Mouse (Mus musculus) small intestine, adult 2 months (tissue): ENCODE measurements around the gene Eef1akmt1. TPM values are rescaled to one million over a fixed set of nuclear protein-coding genes. Genes with fewer than 3 reads are reported as not detected.

Source experiments
- H3K27ac ChIP-seq: fragments of 200-500 bp; 2 replicates; pipeline ENCODE4 v1.5.1; 2012; ENCODE audit warnings: low read depth, low read length, control low read depth, inconsistent platforms; ENCODE audit not compliant: insufficient read depth
- H3K27me3 ChIP-seq: fragments of 200-500 bp; 2 replicates; pipeline ENCODE4 v1.6.1; 2012; ENCODE audit warnings: mild to moderate bottlenecking, moderate library complexity, low read length, inconsistent platforms; ENCODE audit not compliant: control insufficient read depth, insufficient read depth
- H3K36me3 ChIP-seq: fragments of 200-500 bp; 2 replicates; pipeline ENCODE4 v1.6.1; 2012; ENCODE audit warnings: mild to moderate bottlenecking, low read length, control low read depth, inconsistent platforms; ENCODE audit not compliant: control insufficient read depth, insufficient read depth
- H3K4me1 ChIP-seq: fragments of 200-500 bp; 2 replicates; pipeline ENCODE4 v1.6.1; 2012; ENCODE audit warnings: low read length, inconsistent platforms, mixed read lengths; ENCODE audit not compliant: control insufficient read depth, insufficient read depth, insufficient read length
- H3K4me3 ChIP-seq: fragments of 200-500 bp; 2 replicates; pipeline ENCODE4 v1.5.1; 2012; ENCODE audit warnings: low read depth, mild to moderate bottlenecking, control low read depth, inconsistent platforms, low read length, moderate library complexity
- CTCF ChIP-seq: fragments of 200-500 bp; IDR thresholded peaks from 2 replicates; pipeline ENCODE4 v1.5.1; 2012; ENCODE audit warnings: low read depth, mild to moderate bottlenecking, control low read depth, inconsistent platforms, low read length, moderate library complexity, mixed read lengths; ENCODE audit not compliant: insufficient replicate concordance, insufficient read length; ENCODE audit errors: extremely low read depth
- POLR2A ChIP-seq: fragments of 200-500 bp; IDR thresholded peaks from 2 replicates; pipeline ENCODE4 v1.6.1; 2012; ENCODE audit warnings: low read depth, mild to moderate bottlenecking, control low read depth, inconsistent platforms, low read length, moderate library complexity
- WGBS: fragments of 180-500 bp; shearing (Covaris S2); methylation state at CpG from one replicate; pipeline ENCODE4 v1.1.7; 2018; 5-methylcytosine and 5-hydroxymethylcytosine counted together
- polyA plus RNA-seq: library from polyadenylated mRNA; depleted of rRNA; stranded (reverse); fragments of >200 nt; gene quantifications from 2 replicates; pipeline ENCODE4 v1.2.3, GENCODE M21; 2012; rRNA removed

Eef1akmt1 gene
- 3.0 and 3.8 TPM in 2 replicates for polyA plus RNA-seq

GRCm38 (mm10) chr14:57571155-57572133, at the start of gene Eef1akmt1:
TSS of gene Eef1akmt1 (minus strand) at chr14:57571612.
- TF ChIP-seq CTCF (no peak), POLR2A (peak; percentile 68)
- H3K4me1 ChIP-seq, result peaks cover 2% of the 10 kb centered on the region; the same call in 1 of the 2 replicates
- H3K36me3 ChIP-seq, result no peaks in the 10 kb centered on the region
- no peaks in the 10 kb centered on the region for H3K27me3 ChIP-seq
- H3K27ac ChIP-seq, result peak within 1 kb of the TSS; percentile 67
- WGBS, result 2% methylated on average over 35 of the region's 35 CpGs
- peak within 1 kb of the TSS; percentile 74 for H3K4me3 ChIP-seq

DNA sequence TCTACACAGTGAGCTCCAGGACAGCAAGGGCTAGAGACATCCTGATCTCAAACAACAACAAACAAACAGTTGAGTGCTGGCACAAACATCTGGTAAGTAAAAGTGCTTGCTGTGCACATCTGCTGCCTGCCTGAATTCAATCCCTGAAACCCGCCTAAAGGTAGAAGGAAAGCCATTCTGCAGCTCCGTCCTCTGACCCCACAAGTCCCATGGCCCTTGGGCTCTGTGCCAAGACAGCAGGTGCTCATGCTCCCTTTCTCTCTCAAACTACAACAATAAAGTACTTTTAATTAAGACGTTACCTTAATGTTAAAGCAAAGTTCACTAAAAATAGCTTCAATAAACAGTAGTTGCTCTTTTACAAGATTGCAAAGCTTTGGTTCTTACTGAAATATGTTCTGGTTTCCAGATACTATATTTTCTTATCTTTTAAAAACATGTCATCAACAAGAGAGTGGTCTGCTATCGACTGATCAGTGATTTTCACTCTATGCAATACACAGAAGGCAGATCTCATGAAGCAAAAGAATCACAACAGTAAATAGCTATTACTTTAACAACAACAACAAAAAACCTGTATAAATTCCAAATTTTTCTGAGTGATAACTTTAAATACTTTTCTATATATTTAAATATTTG, 49.3 kb upstream of the Eef1akmt1 start:
- WGBS, result 25% methylated on average over 4 of the region's 4 CpGs
- H3K36me3 ChIP-seq, result peaks cover 14% of the 10 kb centered on the region; the same call in 1 of the 2 replicates
- TF ChIP-seq POLR2A, result no peak
- no peak for TF ChIP-seq CTCF

DNA sequence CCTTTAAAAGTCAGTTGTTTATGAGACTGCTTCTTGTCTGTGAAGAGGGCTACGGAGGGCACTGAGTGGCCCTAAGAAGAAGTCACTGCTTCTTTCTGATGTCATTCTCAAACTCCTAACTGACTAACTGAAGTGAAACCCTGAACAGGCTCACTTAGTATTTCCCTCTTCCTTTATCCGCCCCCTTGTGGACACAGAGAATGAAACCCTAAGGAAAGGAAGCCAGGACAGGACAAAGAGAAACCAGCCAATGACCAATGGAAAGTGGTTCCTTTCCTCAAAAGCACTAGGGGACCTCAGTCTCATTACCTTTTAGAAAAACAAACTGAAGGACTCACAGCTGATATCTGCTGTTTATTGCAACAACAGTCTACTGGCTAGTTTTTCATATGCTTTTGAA, 48.1 kb upstream of the Eef1akmt1 start:
- H3K4me3 ChIP-seq, result no peak overlapping the region
- 43% methylated on average over 2 of the region's 2 CpGs for WGBS
- peaks cover 13% of the 10 kb centered on the region; the same call in 1 of the 2 replicates for H3K36me3 ChIP-seq
- H3K27ac ChIP-seq, result no peak overlapping the region
- peaks cover 3% of the 10 kb centered on the region; the same call in 1 of the 2 replicates for H3K4me1 ChIP-seq
- H3K27me3 ChIP-seq, result no peaks in the 10 kb centered on the region
- TF ChIP-seq CTCF, result no peak

More for the DNA sequence above, 49.3 kb upstream of the Eef1akmt1 start:
- Histone ChIP-seq H3K4me3 (no peak overlapping the region), H3K27ac (no peak overlapping the region), H3K4me1 (peaks cover 3% of the 10 kb centered on the region; the same call in 1 of the 2 replicates), H3K27me3 (no peaks in the 10 kb centered on the region)

DNA sequence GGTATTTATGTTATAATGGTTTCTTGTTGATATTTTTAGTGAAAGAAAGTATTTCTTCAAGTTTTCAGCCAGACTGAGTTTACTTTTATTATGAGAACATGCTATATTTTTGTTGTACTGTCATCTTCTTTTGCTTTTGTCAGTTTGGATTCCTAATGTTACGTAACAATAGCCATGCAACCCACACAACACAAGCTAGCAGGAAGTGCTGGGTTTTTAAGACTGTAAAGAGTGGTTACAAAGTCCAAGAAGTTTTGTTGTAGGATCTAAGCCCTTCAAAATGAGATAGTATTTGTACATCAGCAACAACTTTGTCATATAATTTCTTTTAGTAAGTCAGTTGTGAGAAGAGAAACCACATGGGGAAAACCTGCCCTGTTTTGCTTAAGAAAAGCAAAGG, 46.3 kb upstream of the Eef1akmt1 start:
- Histone ChIP-seq H3K27me3 (no peaks in the 10 kb centered on the region), H3K36me3 (peaks cover 6% of the 10 kb centered on the region; the same call in 1 of the 2 replicates), H3K27ac (no peak overlapping the region), H3K4me1 (peaks cover 3% of the 10 kb centered on the region; the same call in 1 of the 2 replicates), H3K4me3 (no peak overlapping the region)
- WGBS, result 72% methylated on average over 1 of the region's 1 CpGs
- TF ChIP-seq CTCF (no peak), POLR2A (no peak)

- Histone ChIP-seq H3K4me1 (peaks cover 3% of the 10 kb centered on the region; the same call in 1 of the 2 replicates), H3K27ac (no peak overlapping the region), H3K27me3 (no peaks in the 10 kb centered on the region), H3K4me3 (no peak overlapping the region), H3K36me3 (peaks cover 6% of the 10 kb centered on the region; the same call in 1 of the 2 replicates)
- no peak for TF ChIP-seq CTCF
- no peak for TF ChIP-seq POLR2A
- 79% methylated on average over 6 of the region's 6 CpGs for WGBS
Observed at GRCm38 (mm10) chr14:57616339-57616965, 45.0 kb upstream of the Eef1akmt1 start.

GRCm38 (mm10) chr14:57615828-57616227, 44.4 kb upstream of the Eef1akmt1 start:
- H3K27me3 ChIP-seq, result no peaks in the 10 kb centered on the region
- peaks cover 6% of the 10 kb centered on the region; the same call in 1 of the 2 replicates for H3K36me3 ChIP-seq
- no peak for TF ChIP-seq POLR2A
- no peak for TF ChIP-seq CTCF
- peaks cover 3% of the 10 kb centered on the region; the same call in 1 of the 2 replicates for H3K4me1 ChIP-seq
- WGBS, result 95% methylated on average over 6 of the region's 6 CpGs
- no peak overlapping the region for H3K27ac ChIP-seq
- no peak overlapping the region for H3K4me3 ChIP-seq

DNA sequence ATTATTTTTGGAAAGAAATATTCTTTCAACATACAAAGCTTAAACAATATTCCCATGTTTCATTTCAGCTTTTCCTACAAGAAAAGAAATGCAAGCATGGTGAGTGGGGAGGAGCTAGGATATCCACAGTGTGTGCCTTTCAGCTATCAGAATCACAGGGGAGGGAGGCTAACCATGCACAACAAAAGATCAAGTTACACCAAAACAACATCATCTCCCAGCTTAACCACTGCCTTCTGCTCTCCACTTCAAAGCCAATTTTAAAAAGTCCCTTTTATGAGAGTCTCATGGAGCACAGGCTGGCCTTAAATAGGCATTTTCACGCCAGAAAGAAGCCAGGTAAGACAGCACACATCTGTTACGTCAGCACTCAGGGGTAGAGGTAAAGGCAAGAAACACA, 39.6 kb upstream of the Eef1akmt1 start:
- H3K4me1 ChIP-seq, result peaks cover 3% of the 10 kb centered on the region; the same call in 1 of the 2 replicates
- 0 out of 2 replicates have a peak, but pooled peaks cover 2% of the 10 kb centered on the region for H3K36me3 ChIP-seq
- H3K27ac ChIP-seq, result no peak overlapping the region
- no peaks in the 10 kb centered on the region for H3K27me3 ChIP-seq
- TF ChIP-seq POLR2A (no peak), CTCF (no peak)
- H3K4me3 ChIP-seq, result no peak overlapping the region
- 94% methylated on average over 2 of the region's 2 CpGs for WGBS
